Mouse (Mus musculus) intestine, postnatal 0 days (tissue): ENCODE measurements around the gene Slc38a10. TPM values are rescaled to one million over a fixed set of nuclear protein-coding genes. Genes with fewer than 3 reads are reported as not detected.

Experiments used
- ATAC-seq: fragments of 200-750 bp; cut with Nextera tagmentation; 2 replicates; pipeline ENCODE4 v1.8.0; 2017; ENCODE audit warnings: mild to moderate bottlenecking, moderate TSS enrichment, moderate library complexity
- H3K27ac ChIP-seq: fragments of 300-500 bp; sonication (generic); 2 replicates; pipeline ENCODE4 v1.5.1; 2014; ENCODE audit warnings: mild to moderate bottlenecking, low read depth, low read length, moderate library complexity
- H3K27me3 ChIP-seq: fragments of 300-500 bp; sonication (generic); replicated peaks from 2 replicates; pipeline ENCODE4 v1.6.1; 2014; ENCODE audit warnings: low read length, mixed read lengths; ENCODE audit not compliant: control insufficient read depth, insufficient read depth
- H3K36me3 ChIP-seq: fragments of 300-500 bp; sonication (generic); 2 replicates; pipeline ENCODE4 v1.6.1; 2014; ENCODE audit warnings: mild to moderate bottlenecking, moderate library complexity; ENCODE audit not compliant: control insufficient read depth, insufficient read depth
- H3K4me1 ChIP-seq: fragments of 300-500 bp; sonication (generic); replicated peaks from 2 replicates; pipeline ENCODE4 v1.6.1; 2014; ENCODE audit warnings: antibody characterized with exemption, low read length, mixed read lengths; ENCODE audit not compliant: control insufficient read depth, insufficient read depth
- H3K4me2 ChIP-seq: fragments of 300-500 bp; sonication (generic); replicated peaks from 2 replicates; pipeline ENCODE4 v1.6.1; 2014; ENCODE audit warnings: low read depth, mild to moderate bottlenecking, moderate library complexity
- H3K4me3 ChIP-seq: fragments of 300-500 bp; sonication (generic); 2 replicates; pipeline ENCODE4 v1.5.1; 2014; ENCODE audit warnings: low read depth, low read length
- H3K9ac ChIP-seq: fragments of 300-500 bp; sonication (generic); 2 replicates; pipeline ENCODE4 v1.6.1; 2014; ENCODE audit warnings: mild to moderate bottlenecking, low read depth, low read length
- H3K9me3 ChIP-seq: fragments of 300-500 bp; sonication (generic); 2 replicates; pipeline ENCODE4 v1.6.1; 2016; ENCODE audit warnings: mixed run types; ENCODE audit not compliant: control insufficient read depth
- CTCF ChIP-seq: sonication (generic); IDR thresholded peaks from 2 replicates; pipeline ENCODE4 v1.5.1; 2016; ENCODE audit warnings: low read depth, mild to moderate bottlenecking, control low read depth, antibody characterized with exemption, moderate library complexity
- WGBS: fragments of 180-500 bp; shearing (Covaris S2); extraction: QIAGEN DNeasy Blood & Tissue Kit; methylation state at CpG from one replicate; pipeline ENCODE4 v1.1.7; 2014; 5-methylcytosine and 5-hydroxymethylcytosine counted together
- polyA plus RNA-seq: library from polyadenylated mRNA; unstranded; fragments of >200 nt; fragmentation: Nextera tagmentation; extraction: Ambion mirVana; gene quantifications from 2 replicates; pipeline ENCODE4 v1.2.1, GENCODE M21; 2015

Gene Slc38a10
- polyA plus RNA-seq, 1 experiment from 2014 or later: 56.4 TPM

DNA sequence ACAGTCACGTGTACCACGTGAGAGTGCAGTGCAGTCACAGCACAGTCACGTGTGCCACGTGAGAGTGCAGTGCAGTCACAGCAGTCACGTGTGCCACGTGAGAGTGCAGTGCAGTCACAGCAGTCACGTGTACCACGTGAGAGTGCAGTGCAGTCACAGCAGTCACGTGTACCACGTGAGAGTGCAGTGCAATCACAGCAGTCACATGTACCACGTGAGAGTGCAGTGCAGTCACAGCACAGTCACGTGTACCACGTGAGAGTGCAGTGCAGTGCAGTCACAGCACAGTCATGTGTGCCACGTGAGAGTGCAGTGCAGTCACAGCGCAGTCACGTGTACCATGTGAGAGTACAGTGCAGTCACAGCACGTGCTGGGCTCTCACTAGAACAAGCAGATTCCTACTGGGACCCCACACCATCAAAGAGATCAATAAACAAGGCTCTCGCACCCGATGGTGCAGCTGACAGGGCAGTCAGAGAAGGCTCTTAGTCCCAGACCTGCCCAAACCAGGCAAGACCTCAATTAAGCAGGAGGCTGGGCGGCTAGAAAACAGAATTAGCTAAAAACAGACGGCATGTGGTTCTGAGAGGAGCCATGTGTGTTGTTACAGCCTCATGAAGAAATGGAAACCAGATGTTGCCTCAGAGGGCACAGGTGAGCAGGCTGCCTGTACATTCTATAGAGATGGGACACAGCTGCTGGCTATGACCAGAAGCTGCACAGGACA, 36.5 kb downstream of the Slc38a10 start:
- Histone ChIP-seq H3K4me1 (no peaks in the 10 kb centered on the region), H3K9me3 (no peaks in the 10 kb centered on the region), H3K4me3 (no peak overlapping the region), H3K27ac (no peak overlapping the region), H3K9ac (no peak overlapping the region), H3K27me3 (no peaks in the 10 kb centered on the region), H3K36me3 (peaks cover 81% of the 10 kb centered on the region), H3K4me2 (no peak overlapping the region)
- no peak for TF ChIP-seq CTCF
- ATAC-seq: no peak
- 94% methylated on average over 21 of the region's 21 CpGs for WGBS

DNA sequence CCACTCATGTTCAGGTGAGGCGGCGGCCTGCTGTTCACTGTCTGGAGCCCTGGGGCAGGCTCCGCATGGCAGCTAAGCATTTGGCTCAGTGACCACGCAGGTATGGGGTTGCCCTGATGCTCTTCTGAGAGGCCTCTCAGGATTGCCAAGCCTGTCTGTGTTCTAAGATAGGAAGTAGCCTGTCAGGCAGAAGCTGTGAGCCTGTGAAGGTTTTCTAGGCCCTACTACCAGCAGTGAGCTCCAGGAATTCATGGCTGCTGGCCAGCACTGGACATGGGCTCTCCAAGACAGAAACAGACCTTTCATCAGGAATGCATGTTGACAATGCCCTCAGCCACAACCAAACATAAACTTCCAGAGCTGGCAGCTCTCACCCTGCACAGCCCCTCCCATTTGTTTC, 39.0 kb downstream of the Slc38a10 start:
- Histone ChIP-seq H3K9me3 (no peaks in the 10 kb centered on the region), H3K27ac (no peak overlapping the region), H3K4me2 (no peak overlapping the region), H3K4me1 (no peaks in the 10 kb centered on the region), H3K4me3 (no peak overlapping the region), H3K27me3 (no peaks in the 10 kb centered on the region), H3K9ac (no peak overlapping the region), H3K36me3 (peaks cover 78% of the 10 kb centered on the region)
- 89% methylated on average over 4 of the region's 4 CpGs for WGBS
- ATAC-seq: no peak
- TF ChIP-seq CTCF: no peak

DNA sequence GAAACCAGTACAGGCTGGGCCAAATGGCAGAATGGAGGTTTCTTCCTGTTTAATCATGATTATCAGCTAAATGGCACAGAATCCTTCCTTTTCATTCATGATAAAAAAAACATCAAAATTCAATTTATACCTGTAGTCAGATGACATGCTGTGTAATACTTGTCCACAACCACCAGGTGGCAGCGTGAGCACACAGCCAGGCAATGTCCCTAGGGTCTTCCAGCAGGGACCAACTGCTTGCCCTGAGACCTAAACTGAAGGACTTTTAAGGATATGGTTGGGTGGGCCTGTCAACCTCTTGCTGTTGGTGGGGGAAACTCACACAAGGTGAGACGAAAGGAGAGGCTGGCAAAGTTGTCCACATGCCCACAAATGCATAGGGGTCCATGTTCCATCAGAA, 40.1 kb downstream of the Slc38a10 start:
- no peak for ATAC-seq
- H3K27me3 ChIP-seq: no peaks in the 10 kb centered on the region
- no peak overlapping the region for H3K4me3 ChIP-seq
- H3K36me3 ChIP-seq: peaks cover 77% of the 10 kb centered on the region
- no peaks in the 10 kb centered on the region for H3K4me1 ChIP-seq
- no peak overlapping the region for H3K4me2 ChIP-seq
- no peak overlapping the region for H3K9ac ChIP-seq
- 5% methylated on average over 2 of the region's 2 CpGs for WGBS
- H3K9me3 ChIP-seq: no peaks in the 10 kb centered on the region
- peak; percentile 96 for TF ChIP-seq CTCF
- H3K27ac ChIP-seq: no peak overlapping the region

DNA sequence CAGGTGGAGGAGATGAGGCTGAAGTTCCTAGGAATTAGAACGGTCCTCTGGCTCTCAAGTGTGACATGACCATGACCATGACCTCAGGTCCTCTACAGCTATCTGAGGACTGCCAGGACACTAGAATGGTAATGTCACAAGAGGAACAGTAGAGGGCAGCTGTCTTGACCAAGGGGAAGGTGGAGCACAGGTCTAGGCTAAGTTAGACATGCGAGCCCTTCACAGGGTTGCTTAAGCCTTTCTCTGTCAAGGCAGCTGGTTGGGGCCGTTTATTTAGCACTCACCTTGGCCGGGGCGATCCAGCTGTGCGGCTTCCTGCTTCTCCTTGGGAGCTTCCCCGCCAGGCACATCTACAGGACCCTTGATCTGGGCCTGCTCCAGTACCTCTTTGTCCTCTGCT, 40.6 kb downstream of the Slc38a10 start:
- ATAC-seq: no peak
- Histone ChIP-seq H3K27me3 (no peaks in the 10 kb centered on the region), H3K9ac (no peak overlapping the region), H3K9me3 (no peaks in the 10 kb centered on the region), H3K36me3 (peaks cover 77% of the 10 kb centered on the region), H3K27ac (no peak overlapping the region), H3K4me3 (no peak overlapping the region), H3K4me1 (no peaks in the 10 kb centered on the region), H3K4me2 (no peak overlapping the region)
- WGBS: 69% methylated on average over 7 of the region's 7 CpGs
- TF ChIP-seq CTCF: peak; percentile 63

DNA sequence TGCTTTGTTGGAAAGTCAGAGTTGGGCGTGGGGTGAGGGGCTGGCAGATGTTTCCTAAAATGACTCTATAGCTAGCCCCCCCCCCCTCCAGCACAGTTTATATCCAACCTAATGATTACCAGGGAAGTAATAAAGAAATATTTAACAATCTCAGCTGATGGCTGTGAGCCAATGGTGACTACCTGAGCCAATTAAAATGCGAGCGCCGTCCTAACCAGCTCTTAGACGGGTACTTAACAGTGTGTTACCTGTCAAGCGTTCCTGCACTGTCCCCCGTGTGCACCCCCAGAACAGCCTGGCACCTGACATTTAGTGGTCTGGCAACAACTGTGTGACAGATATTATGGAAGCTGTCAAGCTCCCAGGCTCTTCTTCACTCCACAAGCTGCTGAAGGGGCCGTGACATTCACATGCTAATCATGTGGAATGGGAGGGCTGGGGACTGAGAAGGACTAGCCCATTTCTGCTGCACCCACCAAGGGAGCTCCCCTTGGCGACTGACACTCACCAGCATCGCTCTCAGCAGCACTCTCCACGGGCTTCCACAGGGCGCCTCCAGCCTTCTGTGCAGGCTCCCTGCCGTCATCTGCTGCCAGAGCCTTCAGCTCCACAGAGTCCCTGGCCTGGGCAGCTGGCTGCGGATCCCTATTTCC, 41.5 kb downstream of the Slc38a10 start:
- WGBS: 64% methylated on average over 14 of the region's 14 CpGs
- no peak; the same call in 1 of the 2 replicates for ATAC-seq
- Histone ChIP-seq H3K4me1 (no peaks in the 10 kb centered on the region), H3K4me3 (no peak overlapping the region), H3K9me3 (no peaks in the 10 kb centered on the region), H3K9ac (no peak overlapping the region), H3K27me3 (no peaks in the 10 kb centered on the region), H3K4me2 (no peak overlapping the region), H3K36me3 (peaks cover 77% of the 10 kb centered on the region), H3K27ac (no peak overlapping the region)
- TF ChIP-seq CTCF: no peak

DNA sequence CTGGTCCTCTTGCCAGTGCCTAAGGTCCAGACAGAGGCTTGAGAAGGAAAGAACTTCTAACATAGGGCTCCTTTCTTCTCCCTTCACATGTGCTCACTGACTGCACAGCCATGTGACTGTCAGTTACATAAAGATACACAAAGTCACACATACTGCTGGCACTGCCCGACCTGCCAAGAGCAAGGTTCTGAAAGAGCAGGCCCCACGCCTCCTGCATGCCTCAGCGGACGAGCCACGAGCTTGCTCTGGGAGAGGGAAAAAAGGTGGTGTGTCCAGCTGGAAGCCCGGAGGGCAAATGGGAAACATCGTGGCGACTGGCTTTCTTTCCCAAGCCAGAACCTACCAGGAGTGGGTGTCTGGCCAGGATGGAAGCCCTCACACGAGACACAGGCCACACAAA, 43.4 kb downstream of the Slc38a10 start:
- no peak for TF ChIP-seq CTCF
- no peak for ATAC-seq
- Histone ChIP-seq H3K27ac (no peak overlapping the region), H3K9me3 (no peaks in the 10 kb centered on the region), H3K9ac (no peak overlapping the region), H3K4me3 (no peak overlapping the region), H3K27me3 (no peaks in the 10 kb centered on the region), H3K36me3 (peaks cover 71% of the 10 kb centered on the region), H3K4me2 (no peak overlapping the region), H3K4me1 (no peaks in the 10 kb centered on the region)
- 79% methylated on average over 9 of the region's 9 CpGs for WGBS
